Mouse (Mus musculus): Measurements from ENCODE around the gene Rgr. TPM values are rescaled to one million over a fixed set of nuclear protein-coding genes. Genes with fewer than 3 reads are reported as not detected.
"Not testable (repeated sequence)": the region's sequence is repeated elsewhere in the genome, so short reads cannot be mapped to it uniquely, and the experiment has no call there.

The Rgr gene
- polyA plus RNA-seq, 1 experiment from 2014 or later, result not detected

DNA sequence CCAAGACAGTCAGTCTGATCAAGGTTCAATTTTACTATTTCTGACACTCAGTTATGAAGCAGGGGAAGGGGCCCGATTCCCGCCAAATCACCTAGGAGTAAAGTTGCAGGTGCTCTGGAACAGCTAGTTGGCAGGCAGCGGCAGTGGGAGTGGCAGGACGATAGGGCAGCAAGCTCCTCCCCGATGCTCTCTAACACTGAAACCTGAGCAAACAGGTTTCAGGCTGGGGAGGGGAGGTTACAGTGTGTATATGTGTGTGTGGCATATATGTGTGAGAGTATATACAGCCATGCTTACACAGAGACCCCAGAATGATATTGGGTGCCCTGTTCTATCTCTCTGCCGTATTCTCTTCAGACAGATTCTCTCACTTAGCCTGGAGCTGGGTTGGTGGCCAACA, 48.0 kb downstream of the Rgr start:
- not testable (repeated sequence) for H3K36me3 ChIP-seq (replicated peaks); H3K4me2 ChIP-seq; H3K9ac ChIP-seq; H3K9me3 ChIP-seq (replicated peaks); H3K27me3 ChIP-seq; ATAC-seq (ENCODE audit: insufficient read depth); H3K4me3 ChIP-seq (replicated peaks); H3K27ac ChIP-seq (replicated peaks); H3K4me1 ChIP-seq (replicated peaks)
- 62% methylated on average over 6 of the region's 6 CpGs for WGBS (ENCODE audit: insufficient replicate concordance)

DNA sequence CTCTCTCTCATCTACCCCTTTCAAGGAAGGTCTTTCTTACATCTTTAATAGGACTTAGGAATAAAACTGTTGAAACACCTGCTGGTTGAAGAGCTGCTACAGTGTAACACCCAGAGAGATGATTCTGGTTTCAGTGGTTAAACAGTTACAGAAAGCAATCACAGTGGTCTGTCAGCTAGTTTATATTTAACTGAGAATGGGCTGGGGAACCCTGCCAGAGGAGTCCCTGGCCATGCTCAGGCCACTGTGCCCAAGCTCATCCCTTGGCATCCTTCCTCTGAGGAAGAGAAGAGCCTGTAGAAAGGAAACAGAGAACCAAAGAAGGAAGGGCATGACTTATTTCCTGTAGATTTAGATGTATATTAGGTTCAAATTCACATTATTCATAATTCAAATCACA, 59.0 kb downstream of the Rgr start:
- Histone ChIP-seq H3K36me3 (replicated peaks) (no peaks in the 10 kb centered on the region), H3K27ac (replicated peaks) (no peak overlapping the region), H3K4me3 (replicated peaks) (no peak overlapping the region), H3K9ac (no peak overlapping the region), H3K27me3 (no peaks in the 10 kb centered on the region), H3K4me2 (no peak overlapping the region), H3K4me1 (replicated peaks) (no peaks in the 10 kb centered on the region), H3K9me3 (replicated peaks) (no peaks in the 10 kb centered on the region)
- no peak for ATAC-seq (ENCODE audit: insufficient read depth)

DNA sequence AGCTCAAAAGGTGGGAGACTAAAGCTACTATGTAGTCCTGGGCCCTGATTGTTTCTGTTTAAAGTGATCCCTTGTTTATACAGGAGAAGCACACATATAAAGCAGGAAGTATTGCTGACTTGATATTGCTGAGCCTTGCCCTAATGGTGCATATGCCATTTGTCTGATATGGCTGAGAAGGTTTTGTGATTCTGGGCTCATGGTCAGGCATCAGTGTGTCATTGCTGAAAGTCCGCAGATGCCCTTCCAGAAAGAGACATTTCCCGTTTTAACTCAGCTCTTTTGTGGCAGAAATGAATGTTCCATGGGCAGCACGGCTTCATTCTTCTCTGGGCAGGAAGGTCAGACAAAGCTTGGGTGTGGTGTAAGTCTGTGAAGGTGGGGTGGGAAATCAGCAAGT, 63.1 kb downstream of the Rgr start:
- Histone ChIP-seq H3K27me3 (no peaks in the 10 kb centered on the region), H3K36me3 (replicated peaks) (no peaks in the 10 kb centered on the region), H3K9me3 (replicated peaks) (no peaks in the 10 kb centered on the region), H3K27ac (replicated peaks) (no peak overlapping the region), H3K4me2 (no peak overlapping the region), H3K4me3 (replicated peaks) (no peak overlapping the region), H3K9ac (no peak overlapping the region), H3K4me1 (replicated peaks) (no peaks in the 10 kb centered on the region)
- no peak for ATAC-seq (ENCODE audit: insufficient read depth)
- WGBS (ENCODE audit: insufficient replicate concordance), result 55% methylated on average over 3 of the region's 3 CpGs

Other genes with a start within 250 kb of the Rgr start
- gene Ccser2, start 80.2 kb downstream of the Rgr start, polyA plus RNA-seq (2015; fragmentation: Nextera tagmentation; extraction: Ambion mirVana), result 6.4 and 6.9 TPM in 2 replicates
- gene Lrit1, start 5.9 kb upstream of the Rgr start, polyA plus RNA-seq (2015; fragmentation: Nextera tagmentation; extraction: Ambion mirVana), result not detected in 2 replicates
- gene Lrit2, start 19.0 kb upstream of the Rgr start, polyA plus RNA-seq (2015; fragmentation: Nextera tagmentation; extraction: Ambion mirVana), result not detected in 2 replicates
- gene Cdhr1, start 49.4 kb upstream of the Rgr start, polyA plus RNA-seq (2015; fragmentation: Nextera tagmentation; extraction: Ambion mirVana), result not detected in 2 replicates
- 0.13 and 0.29 TPM in 2 replicates for gene 2610528A11Rik, start 65.1 kb upstream of the Rgr start, polyA plus RNA-seq (2015; fragmentation: Nextera tagmentation; extraction: Ambion mirVana)
- 249 and 254 TPM in 2 replicates for gene Ghitm, start 86.3 kb upstream of the Rgr start, polyA plus RNA-seq (2015; fragmentation: Nextera tagmentation; extraction: Ambion mirVana)